14 mouse cellular contexts compared by ENCODE assay signal in the genomic region with DNA sequence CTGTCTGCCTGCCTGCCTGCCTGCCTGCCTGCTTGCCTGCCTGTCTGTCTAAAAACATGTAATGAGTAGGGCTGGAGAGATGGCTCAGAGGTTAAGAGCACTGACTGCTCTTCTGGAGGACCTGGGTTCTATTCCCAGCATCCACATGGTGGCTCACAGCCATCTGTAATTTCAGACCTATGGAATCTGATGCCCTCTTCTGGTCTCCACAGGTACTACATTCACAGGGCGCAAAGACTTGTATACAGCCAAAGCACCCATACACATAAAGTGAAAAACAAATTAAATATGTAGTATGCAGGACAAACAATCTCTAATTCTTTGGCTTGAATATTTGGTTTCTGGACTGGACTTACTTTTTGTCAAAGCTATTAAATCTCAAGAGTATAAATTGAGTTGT. TPM values are rescaled to one million over a fixed set of nuclear protein-coding genes. Genes with fewer than 3 reads are reported as not detected.
DNase-seq lines count a peak whose midpoint lies in the region; ATAC-seq and TF ChIP-seq lines count a peak whose summit lies in the region.
"Had no signal": no experiment of that assay in that cellular context is flagged by ENCODE, and none has a peak within 500 bp of the region (broad histone marks: within the 10 kb centered on the region; RNA-seq: fewer than 3 reads in every experiment).

No protein-coding gene starts in this region.

- peaks cover 7% of the 10 kb centered on the region for H3K79me2 ChIP-seq in heart, adult 2 months (replicated peaks; ENCODE audit: control insufficient read depth, insufficient read depth, low read length)
- H3K79me2 ChIP-seq in CH12.LX (replicated peaks; ENCODE audit: control insufficient read depth, extremely low read depth, insufficient read depth, poor library complexity, severe bottlenecking): peaks cover 73% of the 10 kb centered on the region

- 100% methylated on average over 1 of the region's 1 CpGs for WGBS in heart, adult 2 months
- 95% methylated on average over 1 of the region's 1 CpGs for WGBS in heart, embryonic 11.5 days (ENCODE audit: insufficient replicate concordance)
- 94% methylated on average over 1 of the region's 1 CpGs for WGBS in liver, postnatal 0 days (ENCODE audit: insufficient replicate concordance)
- WGBS in liver, embryonic 12.5 days (ENCODE audit: insufficient replicate concordance): 94% methylated on average over 1 of the region's 1 CpGs

- H3K4me3 ChIP-seq in heart, adult 2 months: no peak overlapping the region
- no peak overlapping the region for H3K4me3 ChIP-seq in heart, embryonic 11.5 days (ENCODE audit: low read depth, low read length)
- no peak overlapping the region for H3K4me3 ChIP-seq in liver, postnatal 0 days (ENCODE audit: low read depth, low read length)
- H3K4me3 ChIP-seq in liver, embryonic 12.5 days: no peak overlapping the region
- no peak overlapping the region for H3K4me3 ChIP-seq in CH12.LX (replicated peaks in 1 of 3; ENCODE audit: low read depth in 2 of 3, low read length in 2 of 3, poor library complexity in 1 of 3)
- H3K4me3 ChIP-seq: heart, embryonic 15.5 days; hindbrain, embryonic 15.5 days; liver, embryonic 13.5 days had no signal

- no peaks in the 10 kb centered on the region for H3K9me3 ChIP-seq in heart, embryonic 11.5 days (replicated peaks; ENCODE audit: control insufficient read depth, low read length)
- no peaks in the 10 kb centered on the region for H3K9me3 ChIP-seq in liver, postnatal 0 days (ENCODE audit: low read length)
- peaks cover 7% of the 10 kb centered on the region for H3K9me3 ChIP-seq in liver, embryonic 12.5 days (replicated peaks)
- peaks cover 7% of the 10 kb centered on the region for H3K9me3 ChIP-seq in CH12.LX (replicated peaks; ENCODE audit: low read length)
- H3K9me3 ChIP-seq: heart, embryonic 15.5 days; hindbrain, embryonic 15.5 days; liver, embryonic 13.5 days had no signal

- dilution Hi-C loops in CH12.LX (cut with MboI; ENCODE audit: extremely low pct_ligation_motif_present, extremely low pct_unique_long_range_greater_than_20kb, low sequenced_read_pairs): no loop called here

- H3K27me3 ChIP-seq in heart, adult 2 months (ENCODE audit: control insufficient read depth, insufficient read depth, low read length): no peaks in the 10 kb centered on the region
- no peaks in the 10 kb centered on the region for H3K27me3 ChIP-seq in heart, embryonic 11.5 days (ENCODE audit: control insufficient read depth, insufficient read depth, low read length)
- H3K27me3 ChIP-seq in liver, postnatal 0 days (ENCODE audit: insufficient read depth, low read length): no peaks in the 10 kb centered on the region
- H3K27me3 ChIP-seq in liver, embryonic 12.5 days (replicated peaks): no peaks in the 10 kb centered on the region
- H3K27me3 ChIP-seq in CH12.LX (replicated peaks): no peaks in the 10 kb centered on the region
- H3K27me3 ChIP-seq: heart, embryonic 15.5 days; hindbrain, embryonic 15.5 days; liver, embryonic 13.5 days had no signal

- TF ChIP-seq RAD21 in CH12.LX (IDR thresholded peaks at IDR 0.05; ENCODE audit: low read depth, low read length): no peak; the same call in 1 of the 2 replicates

- H3K9ac ChIP-seq in heart, adult 2 months (ENCODE audit: low read depth, low read length): no peak overlapping the region
- H3K9ac ChIP-seq in heart, embryonic 11.5 days (ENCODE audit: low read depth, low read length): no peak overlapping the region
- no peak overlapping the region for H3K9ac ChIP-seq in liver, postnatal 0 days (replicated peaks)
- H3K9ac ChIP-seq in liver, embryonic 12.5 days: no peak overlapping the region
- no peak overlapping the region for H3K9ac ChIP-seq in CH12.LX (ENCODE audit: insufficient read depth, low read depth)
- H3K9ac ChIP-seq: heart, embryonic 15.5 days; hindbrain, embryonic 15.5 days; liver, embryonic 13.5 days had no signal

- TF ChIP-seq POLR2A in heart, adult 2 months (IDR thresholded peaks at IDR 0.05; ENCODE audit: insufficient read depth, low read depth, low read length): no peak
- no peak for TF ChIP-seq POLR2A in CH12.LX (IDR thresholded peaks at IDR 0.05; ENCODE audit: low read depth, low read length)
- TF ChIP-seq POLR2A in brain, embryonic 14.5 days (IDR thresholded peaks at IDR 0.05; ENCODE audit: borderline replicate concordance, extremely low read depth, insufficient read depth, insufficient read length, poor library complexity, severe bottlenecking): no peak

- no peak overlapping the region for H3K4me2 ChIP-seq in heart, embryonic 11.5 days
- H3K4me2 ChIP-seq in liver, postnatal 0 days (ENCODE audit: low read depth, low read length): no peak overlapping the region
- no peak overlapping the region for H3K4me2 ChIP-seq in liver, embryonic 12.5 days
- H3K4me2 ChIP-seq in CH12.LX (ENCODE audit: insufficient read depth, low read depth, poor library complexity, severe bottlenecking): no peak overlapping the region
- H3K4me2 ChIP-seq: heart, embryonic 15.5 days; hindbrain, embryonic 15.5 days; liver, embryonic 13.5 days had no signal

- TF ChIP-seq EP300 in heart, adult 2 months (IDR thresholded peaks at IDR 0.05; ENCODE audit: insufficient read depth, low read depth, low read length): no peak
- no peak for TF ChIP-seq EP300 in liver, postnatal 0 days (IDR thresholded peaks at IDR 0.05; ENCODE audit: low read depth)
- TF ChIP-seq EP300 in CH12.LX (IDR thresholded peaks at IDR 0.05; ENCODE audit: low read length): no peak

- peaks cover 2% of the 10 kb centered on the region; the same call in 1 of the 2 replicates for H3K36me3 ChIP-seq in heart, adult 2 months (ENCODE audit: control insufficient read depth, insufficient read depth, low read length)
- H3K36me3 ChIP-seq in heart, embryonic 11.5 days (ENCODE audit: control insufficient read depth, insufficient read depth, low read length): no peaks in the 10 kb centered on the region
- no peaks in the 10 kb centered on the region for H3K36me3 ChIP-seq in liver, postnatal 0 days (replicated peaks; ENCODE audit: insufficient read depth, low read length)
- H3K36me3 ChIP-seq in liver, embryonic 12.5 days: peaks cover 8% of the 10 kb centered on the region
- H3K36me3 ChIP-seq in CH12.LX (replicated peaks in 1 of 2; ENCODE audit: control insufficient read depth in 1 of 2, insufficient read depth in 1 of 2, low read length in 1 of 2): peaks cover 30 to 69% of the 10 kb centered on the region in 2 experiments
- H3K36me3 ChIP-seq: heart, embryonic 15.5 days; hindbrain, embryonic 15.5 days had no signal

- peaks cover 17% of the 10 kb centered on the region for H3K4me1 ChIP-seq in heart, adult 2 months (ENCODE audit: control insufficient read depth, insufficient read depth, low read length)
- peaks cover 35% of the 10 kb centered on the region for H3K4me1 ChIP-seq in heart, embryonic 11.5 days (ENCODE audit: control insufficient read depth, insufficient read depth, low read length)
- H3K4me1 ChIP-seq in liver, postnatal 0 days (ENCODE audit: insufficient read depth): peaks cover 33% of the 10 kb centered on the region
- H3K4me1 ChIP-seq in liver, embryonic 12.5 days: peaks cover 70% of the 10 kb centered on the region
- H3K4me1 ChIP-seq in CH12.LX (ENCODE audit: control insufficient read depth in 1 of 2, insufficient read depth in 2 of 2): peaks cover 39 to 76% of the 10 kb centered on the region in 2 experiments

- H3K27ac ChIP-seq in heart, adult 2 months: no peak overlapping the region
- H3K27ac ChIP-seq in heart, embryonic 11.5 days (ENCODE audit: low read depth, low read length): no peak overlapping the region
- no peak overlapping the region for H3K27ac ChIP-seq in liver, postnatal 0 days (ENCODE audit: low read depth)
- H3K27ac ChIP-seq in liver, embryonic 12.5 days: no peak overlapping the region
- H3K27ac ChIP-seq in CH12.LX (ENCODE audit: insufficient read depth, low read depth): no peak overlapping the region
- H3K27ac ChIP-seq: heart, embryonic 15.5 days; hindbrain, embryonic 15.5 days; liver, embryonic 13.5 days had no signal

- no peak for DNase-seq in heart, adult 2 months
- DNase-seq in liver, postnatal 0 days: no peak
- no peak for DNase-seq in CH12.LX (ENCODE audit: extremely low read depth)
- no peak for DNase-seq in brain, embryonic 14.5 days (ENCODE audit: low read depth)
- DNase-seq in ovary, postnatal 10 days (ENCODE audit: low spot score): no peak
- DNase-seq: cerebellum, adult 18-20 months; gastrocnemius, postnatal 25 days; liver, embryonic 13.5 days had no signal

- intact Hi-C loops in heart, adult 2 months (cut with DNase I): no loop called here

- no peak for ATAC-seq in heart, embryonic 11.5 days (replicated peaks; ENCODE audit: insufficient number of reproducible peaks, low FRiP score, low TSS enrichment)
- ATAC-seq in liver, postnatal 0 days: no peak
- ATAC-seq in liver, embryonic 12.5 days: no peak
- no peak for ATAC-seq in erythroid progenitor cell, adult 5-6 weeks (replicated peaks; ENCODE audit: low FRiP score, poor library complexity, severe bottlenecking)
- ATAC-seq: activated CD4-positive, CD25-positive, alpha-beta regulatory T cell, adult 4 months had no signal

- in situ Hi-C loops in CH12.LX (cut with MboI; ENCODE audit: low pct_ligation_motif_present, low pct_unique_long_range_greater_than_20kb, low sequenced_read_pairs): no loop called here

- peak; percentile 60 for TF ChIP-seq CTCF in heart, adult 2 months (IDR thresholded peaks at IDR 0.05)
- TF ChIP-seq CTCF in liver, postnatal 0 days (IDR thresholded peaks at IDR 0.05; ENCODE audit: low read depth): peak; percentile 48
- TF ChIP-seq CTCF in CH12.LX (conservative IDR thresholded peaks at IDR 0.05 in 1 of 2, IDR thresholded peaks at IDR 0.05 in 1 of 2; ENCODE audit: low read depth in 2 of 2, low read length in 2 of 2): peak; percentile 16 to 32; a peak in 1 of 4 replicates
- TF ChIP-seq CTCF in brain, embryonic 14.5 days (IDR thresholded peaks at IDR 0.05; ENCODE audit: borderline replicate concordance, extremely low read depth, insufficient read depth, insufficient read length): peak; percentile 10; the same call in 1 of the 2 replicates

TF ChIP-seq in CH12.LX, 34 proteins besides CTCF, POLR2A, EP300 and RAD21 (continues in another document):
- no peak for TF ChIP-seq UBTF (IDR thresholded peaks at IDR 0.05; ENCODE audit: low read depth, low read length)
- no peak for TF ChIP-seq MYC (IDR thresholded peaks at IDR 0.05; ENCODE audit: low read depth, low read length)
- no peak for TF ChIP-seq MAX (IDR thresholded peaks at IDR 0.05; ENCODE audit: low read length)

RNA-seq across cellular contexts. Expression of a gene that starts 46.7 kb away (rescaled TPM):
- 10 to 100 TPM; 22.1 to 23.2 TPM for total RNA-seq in heart, adult 2 months (2021)
- 16.8 and 21.1 TPM in 2 replicates for polyA plus RNA-seq in heart, adult 2 months (2012; rRNA removed)
- polyA plus RNA-seq in heart, embryonic 11.5 days (2014; fragmentation: Nextera tagmentation; extraction: Ambion mirVana): 8.4 and 11.4 TPM in 2 replicates
- polyA plus RNA-seq in liver, postnatal 0 days (2015; fragmentation: Nextera tagmentation; extraction: Ambion mirVana): 3.1 and 4.5 TPM in 2 replicates
- 4.4 and 4.6 TPM in 2 replicates for polyA plus RNA-seq in liver, embryonic 12.5 days (2016; fragmentation: Nextera tagmentation; extraction: Ambion mirVana)
- total RNA-seq in CH12.LX (2012; rRNA removed) (18.5 and 24.9 TPM in 2 replicates), CH12.LX (2014; rRNA removed) (7.0 and 7.5 TPM in 2 replicates)
- polyA plus RNA-seq in CH12.LX (2012; ENCODE audit: insufficient read length, low read depth): 46.4 and 53.3 TPM in 2 replicates
- polyA plus RNA-seq in brain, embryonic 14.5 days (2012; rRNA removed): 26.7 and 43.0 TPM in 2 replicates
- 28.1 and 65.0 TPM in 2 replicates for total RNA-seq in erythroid progenitor cell, adult 5-6 weeks (2015; ENCODE audit: low replicate concordance)
- 8.9 and 22.3 TPM in 2 replicates for total RNA-seq in erythroid progenitor cell, adult 5-6 weeks (2017; ENCODE audit: low replicate concordance)

Comparison
In these comparisons a context has a peak if more than half of its experiments do, and no peak if none do; other contexts are left out.
1. CTCF ChIP-seq: peak in every context shown above with its lines; median percentile 60 in heart, adult 2 months; 48 in liver, postnatal 0 days; 24 in CH12.LX; 10 in brain, embryonic 14.5 days.